Mouse (Mus musculus) thymus, postnatal 10 days (tissue): ENCODE measurements around the gene Nrxn2.

ENCODE experiments used
- DNase-seq, 2 experiments: peaks; one replicate each; pipeline ENCODE4 v3.0.0; 2021; ENCODE audit warnings: low spot score in 2 of 2

Gene Nrxn2

GRCm38 (mm10) chr19:6542367-6543034 lies 124.0 kb downstream of the Nrxn2 start, which contains the start of gene Slc22a12:
Slc22a12 (minus strand) TSS chr19:6543032.
- no peak for DNase-seq

- DNase-seq, result no peak
Measured at GRCm38 (mm10) chr19:6543035-6543383, 124.5 kb downstream of the Nrxn2 start.

GRCm38 (mm10) chr19:6543518-6543917 lies 125.0 kb downstream of the Nrxn2 start:
- DNase-seq, result no peak

GRCm38 (mm10) chr19:6544712-6545111 lies 126.2 kb downstream of the Nrxn2 start:
- no peak for DNase-seq

GRCm38 (mm10) chr19:6545481-6545880 lies 127.0 kb downstream of the Nrxn2 start:
- DNase-seq, result no peak

- DNase-seq, result no peak
Measured at GRCm38 (mm10) chr19:6546096-6546495, 127.6 kb downstream of the Nrxn2 start.

GRCm38 (mm10) chr19:6547801-6548200 lies 129.3 kb downstream of the Nrxn2 start:
- DNase-seq, result no peak

GRCm38 (mm10) chr19:6548431-6549410 lies 130.2 kb downstream of the Nrxn2 start:
- no peak for DNase-seq

- no peak for DNase-seq
Measured at GRCm38 (mm10) chr19:6549566-6549965, 131.0 kb downstream of the Nrxn2 start.

GRCm38 (mm10) chr19:6551215-6551614 lies 132.7 kb downstream of the Nrxn2 start:
- no peak for DNase-seq

GRCm38 (mm10) chr19:6552302-6553028 lies 133.9 kb downstream of the Nrxn2 start:
- DNase-seq, result peak; percentile 30 to 46

- DNase-seq, result no peak
Measured at GRCm38 (mm10) chr19:6553174-6553573, 134.6 kb downstream of the Nrxn2 start.

GRCm38 (mm10) chr19:6553819-6554582 lies 135.5 kb downstream of the Nrxn2 start:
- no peak for DNase-seq

- DNase-seq, result no peak
Measured at GRCm38 (mm10) chr19:6559576-6559975, 141.0 kb downstream of the Nrxn2 start.

- no peak for DNase-seq
Measured at GRCm38 (mm10) chr19:6560246-6560815, 141.8 kb downstream of the Nrxn2 start.

- no peak for DNase-seq
Measured at GRCm38 (mm10) chr19:6565136-6565535, 146.6 kb downstream of the Nrxn2 start.

GRCm38 (mm10) chr19:6566450-6566849 lies 147.9 kb downstream of the Nrxn2 start:
- no peak for DNase-seq

GRCm38 (mm10) chr19:6569021-6569420 lies 150.5 kb downstream of the Nrxn2 start:
- no peak for DNase-seq

- DNase-seq, result no peak
Measured at GRCm38 (mm10) chr19:6569561-6569960, 151.0 kb downstream of the Nrxn2 start.

- DNase-seq, result no peak
Measured at GRCm38 (mm10) chr19:6571476-6571875, 152.9 kb downstream of the Nrxn2 start.

GRCm38 (mm10) chr19:6572001-6572400 lies 153.5 kb downstream of the Nrxn2 start:
- no peak for DNase-seq
